Mouse (Mus musculus): Measurements from ENCODE around the gene Coq7. TPM values are rescaled to one million over a fixed set of nuclear protein-coding genes. Genes with fewer than 3 reads are reported as not detected.

Coq7 gene
- polyA plus RNA-seq (2014; fragmentation: Illumina TruSeq; extraction: RNeasy Lipid Tissue Mini Kit (QIAGEN cat#74804); ENCODE audit: low read depth, low replicate concordance) = 14.8 TPM

DNA sequence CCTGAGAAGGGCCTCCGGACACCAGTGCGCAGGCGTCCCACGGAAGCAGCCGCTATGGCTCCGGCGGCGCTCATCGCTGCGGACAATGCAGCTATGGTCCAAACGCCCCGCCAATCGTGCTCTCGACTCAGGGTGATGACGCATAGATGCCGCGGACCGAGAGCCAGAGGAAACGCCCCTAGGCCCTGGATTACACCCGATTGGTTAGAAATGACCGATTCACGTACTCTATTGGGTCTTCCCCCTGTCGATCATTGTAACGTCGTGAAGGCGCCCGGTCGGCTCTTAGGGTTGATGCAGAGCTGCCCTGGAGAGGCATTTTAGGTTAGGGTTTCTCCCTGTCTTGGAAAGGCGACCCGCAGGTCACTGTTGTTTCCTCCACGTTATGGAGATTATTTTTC, at the start of gene Coq7:
TSS of gene Coq7 (minus strand) at position 179 of the 401 bp plus-strand sequence.

DNA sequence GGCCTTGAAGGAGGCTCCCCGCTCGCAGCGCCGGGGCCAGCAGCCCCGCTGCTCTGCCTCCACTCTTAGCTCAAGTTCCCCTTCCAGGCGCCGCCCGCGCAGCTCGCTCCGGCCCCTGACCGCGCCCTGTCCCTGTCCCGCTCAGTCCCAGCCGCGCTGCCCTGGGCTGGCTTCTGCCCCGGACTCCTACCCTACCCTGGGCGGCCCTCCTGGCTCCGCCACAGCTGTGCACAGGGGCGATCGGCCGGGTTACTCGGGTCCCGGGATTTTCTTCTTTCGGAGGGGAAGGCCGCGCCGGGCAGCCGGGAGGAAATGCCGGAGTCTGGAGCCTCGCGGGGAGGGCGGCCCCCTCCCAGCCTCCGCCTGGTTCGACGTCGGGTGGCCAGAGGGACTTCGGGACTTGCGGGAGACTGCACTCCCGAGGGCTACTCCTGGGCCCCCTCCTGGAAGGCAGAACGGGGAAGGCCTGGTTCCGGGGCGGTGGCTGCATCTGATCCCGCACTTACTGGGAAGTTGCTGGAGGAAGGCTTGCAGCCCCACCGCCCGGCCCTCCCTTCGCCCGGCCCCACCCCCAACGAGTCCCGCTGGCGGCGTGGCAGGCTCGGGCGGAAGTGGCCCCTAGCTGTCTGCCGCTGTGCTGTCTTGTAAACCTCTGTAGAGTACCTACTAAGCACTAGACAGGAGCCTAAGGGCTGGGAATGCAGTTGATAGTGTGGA, 41.6 kb downstream of the Coq7 start, which contains the start of gene Itpripl2:
TSS of gene Itpripl2 (minus strand) at position 545 of the 717 bp plus-strand sequence.

Other genes with a start within 250 kb of the Coq7 start
- gene Syt17, start 85.1 kb downstream of the Coq7 start, polyA plus RNA-seq (2014; fragmentation: Illumina TruSeq; extraction: RNeasy Lipid Tissue Mini Kit (QIAGEN cat#74804); ENCODE audit: low read depth, low replicate concordance) = 6.2 TPM
- 18.2 TPM for gene Itpripl2, start 41.4 kb downstream of the Coq7 start, polyA plus RNA-seq (2014; fragmentation: Illumina TruSeq; extraction: RNeasy Lipid Tissue Mini Kit (QIAGEN cat#74804); ENCODE audit: low read depth, low replicate concordance)
- 2.2 TPM for gene Tmc7, start 51.4 kb upstream of the Coq7 start, polyA plus RNA-seq (2014; fragmentation: Illumina TruSeq; extraction: RNeasy Lipid Tissue Mini Kit (QIAGEN cat#74804); ENCODE audit: low read depth, low replicate concordance)
- 2.2 TPM for gene Tmc5, start 63.9 kb upstream of the Coq7 start, polyA plus RNA-seq (2014; fragmentation: Illumina TruSeq; extraction: RNeasy Lipid Tissue Mini Kit (QIAGEN cat#74804); ENCODE audit: low read depth, low replicate concordance)
- 271 TPM for gene Gde1, start 172.4 kb upstream of the Coq7 start, polyA plus RNA-seq (2014; fragmentation: Illumina TruSeq; extraction: RNeasy Lipid Tissue Mini Kit (QIAGEN cat#74804); ENCODE audit: low read depth, low replicate concordance)
- 16.3 TPM for gene Ccp110, start 179.2 kb upstream of the Coq7 start, polyA plus RNA-seq (2014; fragmentation: Illumina TruSeq; extraction: RNeasy Lipid Tissue Mini Kit (QIAGEN cat#74804); ENCODE audit: low read depth, low replicate concordance)
- 12.6 TPM for gene Vps35l, start 206.9 kb upstream of the Coq7 start, polyA plus RNA-seq (2014; fragmentation: Illumina TruSeq; extraction: RNeasy Lipid Tissue Mini Kit (QIAGEN cat#74804); ENCODE audit: low read depth, low replicate concordance)